Mouse (Mus musculus): ENCODE measurements around the gene Fam114a1. TPM values are rescaled to one million over a fixed set of nuclear protein-coding genes. Genes with fewer than 3 reads are reported as not detected.

Gene Fam114a1
- total RNA-seq (2021): 1 to 10 TPM; 4.2 to 5.8 TPM
- long read RNA-seq, experiment 1, partial matches to known transcripts: 1 of 5 reads
- long read RNA-seq, experiment 1, other reads (novel, unspliced or antisense): 1 of 5 reads
- long read RNA-seq, experiment 2, partial matches to known transcripts: 0 of 3 reads
- long read RNA-seq, experiment 2, other reads (novel, unspliced or antisense): 0 of 3 reads

- TF ChIP-seq CTCF (conservative IDR thresholded peaks at IDR 0.05): no peak
- H3K27ac ChIP-seq: peak within 1 kb of the TSS; percentile 54
- peak in 1 of 2 experiments; percentile 21 for DNase-seq (ENCODE audit: low spot score in 2 of 2)
- H3K4me3 ChIP-seq: peak within 1 kb of the TSS; percentile 70
Observed at GRCm38 (mm10) chr5:64969861-64970771, at the start of gene Fam114a1. Gene Fam114a1 (plus strand): TSS chr5:64970071.

GRCm38 (mm10) chr5:64922891-64923381 lies 46.9 kb upstream of the Fam114a1 start:
- TF ChIP-seq CTCF (conservative IDR thresholded peaks at IDR 0.05): no peak
- no peak overlapping the region for H3K4me3 ChIP-seq
- H3K27ac ChIP-seq: no peak overlapping the region
- no peak for DNase-seq (ENCODE audit: low spot score in 2 of 2)

GRCm38 (mm10) chr5:64932215-64932614 lies 37.7 kb upstream of the Fam114a1 start:
- TF ChIP-seq CTCF (conservative IDR thresholded peaks at IDR 0.05): no peak
- no peak for DNase-seq (ENCODE audit: low spot score in 2 of 2)
- no peak overlapping the region for H3K27ac ChIP-seq
- H3K4me3 ChIP-seq: no peak overlapping the region

- H3K4me3 ChIP-seq: no peak overlapping the region
- no peak for DNase-seq (ENCODE audit: low spot score in 2 of 2)
- H3K27ac ChIP-seq: no peak overlapping the region
- TF ChIP-seq CTCF (conservative IDR thresholded peaks at IDR 0.05): no peak
Observed at GRCm38 (mm10) chr5:64932775-64933174, 37.1 kb upstream of the Fam114a1 start.

GRCm38 (mm10) chr5:64951486-64951885 lies 18.4 kb upstream of the Fam114a1 start:
- TF ChIP-seq CTCF (conservative IDR thresholded peaks at IDR 0.05): no peak
- peak overlapping the region; percentile 58 for H3K27ac ChIP-seq
- H3K4me3 ChIP-seq: 0 out of 2 replicates have a peak overlapping the region, but pooled peaks have one; percentile 13
- peak in 1 of 2 experiments; percentile 34 for DNase-seq (ENCODE audit: low spot score in 2 of 2)

- DNase-seq (ENCODE audit: low spot score in 2 of 2): no peak
- H3K27ac ChIP-seq: no peak overlapping the region
- TF ChIP-seq CTCF (conservative IDR thresholded peaks at IDR 0.05): no peak
- no peak overlapping the region for H3K4me3 ChIP-seq
Observed at GRCm38 (mm10) chr5:64954931-64955330, 14.9 kb upstream of the Fam114a1 start.

- peak overlapping the region; percentile 40; the same call in 1 of the 2 replicates for H3K27ac ChIP-seq
- no peak for DNase-seq (ENCODE audit: low spot score in 2 of 2)
- TF ChIP-seq CTCF (conservative IDR thresholded peaks at IDR 0.05): no peak
Observed at GRCm38 (mm10) chr5:64958991-64959842, 10.7 kb upstream of the Fam114a1 start.

GRCm38 (mm10) chr5:64959843-64960230 lies 10.0 kb upstream of the Fam114a1 start, which contains the start of gene Tlr6:
Gene Tlr6 (minus strand): TSS chr5:64960097.
- DNase-seq (ENCODE audit: low spot score in 2 of 2): peak; percentile 29 to 60
- peak; percentile 88 for TF ChIP-seq CTCF (conservative IDR thresholded peaks at IDR 0.05)
- H3K27ac ChIP-seq: peak within 1 kb of the TSS; percentile 40; the same call in 1 of the 2 replicates
- H3K4me3 ChIP-seq: peak within 1 kb of the TSS; percentile 42

More at GRCm38 (mm10) chr5:64958991-64959842, 10.7 kb upstream of the Fam114a1 start:
- H3K4me3 ChIP-seq: peak overlapping the region; percentile 42

- Histone ChIP-seq H3K4me3 (no peak overlapping the region), H3K27ac (no peak overlapping the region)
- TF ChIP-seq CTCF (conservative IDR thresholded peaks at IDR 0.05): no peak
- no peak for DNase-seq (ENCODE audit: low spot score in 2 of 2)
Observed at GRCm38 (mm10) chr5:64960857-64961391, 8.9 kb upstream of the Fam114a1 start.

GRCm38 (mm10) chr5:64963271-64963670 lies 6.6 kb upstream of the Fam114a1 start:
- H3K4me3 ChIP-seq: no peak overlapping the region
- no peak for TF ChIP-seq CTCF (conservative IDR thresholded peaks at IDR 0.05)
- no peak overlapping the region for H3K27ac ChIP-seq
- no peak for DNase-seq (ENCODE audit: low spot score in 2 of 2)

- Histone ChIP-seq H3K27ac (no peak overlapping the region), H3K4me3 (no peak overlapping the region)
- DNase-seq (ENCODE audit: low spot score in 2 of 2): no peak
- no peak for TF ChIP-seq CTCF (conservative IDR thresholded peaks at IDR 0.05)
Observed at GRCm38 (mm10) chr5:64963735-64964134, 6.1 kb upstream of the Fam114a1 start.
